Mouse (Mus musculus): ENCODE measurements at regions not wholly inside any gene's neighbourhood (a gene's known extent, or its start where the extent isn't known, plus 50 kb on each side); places are given as distances from the start of the nearest gene placed in this dataset.

- ATAC-seq (replicated peaks; ENCODE audit: low read depth, poor library complexity, severe bottlenecking), result no peak
Observed at GRCm38 (mm10) chr15:62222731-62223130, 1299.9 kb upstream of the A1bg start.

- no peak for ATAC-seq (replicated peaks; ENCODE audit: low read depth, poor library complexity, severe bottlenecking)
Observed at GRCm38 (mm10) chr15:62222201-62222600, 1299.4 kb upstream of the A1bg start.

DNA sequence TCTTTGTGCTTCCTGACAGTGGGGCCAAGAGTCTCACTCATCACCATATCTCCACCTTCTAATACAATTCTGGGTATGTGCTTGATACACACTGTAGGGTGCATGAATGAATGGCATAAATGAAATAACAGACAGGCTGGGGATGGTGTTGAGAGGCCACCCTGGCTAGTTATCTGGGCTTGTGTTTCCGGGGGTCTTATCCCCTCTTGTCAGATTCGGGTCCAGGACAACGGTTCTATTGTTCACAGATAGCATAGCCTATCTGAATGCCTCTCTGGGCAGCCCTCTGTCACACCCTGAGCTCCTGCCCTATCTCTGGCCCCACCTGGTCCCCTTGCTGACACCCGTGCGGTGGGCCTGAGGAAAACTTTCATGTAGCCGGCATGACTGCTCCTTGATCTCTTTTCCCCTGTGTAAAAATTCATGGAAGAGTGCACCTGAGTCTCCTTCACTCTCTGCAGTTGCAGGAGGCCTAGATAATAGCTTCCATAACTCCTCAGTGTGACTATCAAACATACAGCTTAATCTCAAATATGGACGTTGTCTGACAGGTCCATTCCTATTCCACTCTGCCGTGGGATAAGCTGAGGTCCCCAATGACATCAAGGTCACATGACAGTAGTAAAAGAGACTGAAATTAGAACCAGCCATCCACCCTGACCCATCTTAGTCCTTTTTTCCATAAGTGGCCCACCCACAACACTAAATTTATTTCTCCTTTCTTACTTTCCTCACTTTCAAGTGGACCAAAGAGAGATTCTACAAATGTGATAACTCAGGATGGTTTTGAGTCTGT lies 1298.4 kb upstream of the A1bg start:
- ATAC-seq (replicated peaks; ENCODE audit: low read depth, poor library complexity, severe bottlenecking), result peak; percentile 67

GRCm38 (mm10) chr15:62220620-62221019 lies 1297.8 kb upstream of the A1bg start:
- peak; percentile 13; the same call in 1 of the 2 replicates for ATAC-seq (replicated peaks; ENCODE audit: low read depth, poor library complexity, severe bottlenecking)

DNA sequence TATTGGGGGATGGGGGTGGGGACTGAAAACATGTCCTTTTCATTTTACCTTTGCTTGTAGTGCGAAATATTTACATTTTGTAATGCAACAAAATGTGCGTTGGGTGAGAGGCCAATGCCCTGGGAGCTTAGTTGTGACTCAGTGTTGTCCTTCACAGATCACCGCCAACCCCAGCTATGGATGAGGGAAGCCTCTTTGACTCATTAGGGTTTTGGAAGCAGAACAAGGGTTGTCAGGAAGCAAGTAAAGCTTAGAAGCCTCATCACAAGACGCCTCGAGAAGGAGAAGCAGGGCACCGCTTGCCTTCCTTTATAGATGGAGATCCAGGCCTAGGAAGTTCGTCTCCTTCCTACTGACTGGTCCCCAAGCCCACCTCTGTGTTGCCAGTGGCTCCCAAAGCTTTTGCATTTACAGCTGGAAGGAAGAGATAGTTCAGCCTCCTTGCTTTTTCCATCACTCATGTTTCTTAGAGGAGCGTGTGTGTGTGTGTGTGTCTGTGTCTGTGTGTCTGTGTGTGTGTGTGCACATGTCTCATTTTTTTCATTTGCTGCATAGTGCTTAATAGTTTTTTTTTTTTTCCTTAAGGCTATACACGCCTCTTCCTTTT lies 1297.2 kb upstream of the A1bg start:
- ATAC-seq (replicated peaks; ENCODE audit: low read depth, poor library complexity, severe bottlenecking), result no peak

DNA sequence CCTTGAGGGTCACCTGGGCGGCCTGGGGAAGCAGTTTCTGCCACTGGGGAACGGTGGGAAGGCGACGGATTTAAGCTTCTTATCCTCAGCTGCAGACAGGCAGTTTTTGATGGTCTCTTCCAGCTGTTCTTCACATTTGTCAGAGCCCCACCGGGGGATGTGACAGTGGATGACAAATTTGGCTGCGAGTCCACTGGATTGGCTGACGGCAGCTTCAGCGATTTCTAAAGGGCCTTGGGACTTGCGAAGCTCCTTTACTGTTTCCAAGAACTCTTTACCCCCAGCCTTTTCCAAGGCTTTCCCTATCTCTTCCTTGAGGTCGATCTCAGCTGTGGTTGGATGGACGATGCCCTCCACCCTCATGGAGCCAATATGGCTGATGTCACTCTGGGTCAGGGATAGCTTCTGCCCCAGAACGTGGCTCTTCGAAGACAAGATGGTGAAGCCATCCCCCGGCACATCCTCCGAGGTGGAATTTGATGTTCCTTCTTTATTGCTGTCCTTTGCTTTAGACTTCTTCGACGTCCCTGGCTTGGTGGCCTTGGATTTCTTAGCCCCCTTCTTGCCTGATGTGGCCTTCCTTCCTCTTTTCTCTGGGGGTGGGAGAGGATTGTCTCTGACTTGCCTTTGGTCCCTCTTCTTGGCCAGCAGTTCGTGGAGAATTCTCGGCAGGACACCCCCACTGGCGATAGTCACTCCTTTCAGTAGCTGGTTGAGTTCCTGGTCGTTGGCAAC lies 1295.7 kb upstream of the A1bg start:
- ATAC-seq (replicated peaks; ENCODE audit: low read depth, poor library complexity, severe bottlenecking), result no peak

GRCm38 (mm10) chr15:62216688-62217477 lies 1294.1 kb upstream of the A1bg start:
- ATAC-seq (replicated peaks; ENCODE audit: low read depth, poor library complexity, severe bottlenecking), result no peak

GRCm38 (mm10) chr15:62215616-62216398 lies 1293.0 kb upstream of the A1bg start:
- peak; percentile 45; the same call in 1 of the 2 replicates for ATAC-seq (replicated peaks; ENCODE audit: low read depth, poor library complexity, severe bottlenecking)

DNA sequence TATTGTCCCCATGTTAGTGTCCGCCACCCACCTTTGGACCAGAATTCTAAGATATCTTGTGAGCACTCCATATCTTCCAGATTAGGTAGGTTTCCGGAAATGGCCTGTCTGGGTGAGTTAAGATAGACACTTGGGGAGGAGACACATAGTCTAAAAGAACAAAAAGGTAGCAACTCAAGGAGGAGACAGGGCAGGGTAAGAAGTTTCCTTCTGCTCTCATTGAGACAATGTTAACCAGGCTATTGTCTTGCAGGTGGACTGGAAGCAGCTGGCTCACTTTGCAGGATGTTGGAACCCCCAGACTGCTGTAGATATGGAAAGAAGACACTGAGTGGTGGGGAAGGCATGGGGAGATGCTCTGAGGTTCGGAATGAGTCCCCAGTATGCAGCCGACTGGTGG lies 1291.5 kb upstream of the A1bg start:
- ATAC-seq (replicated peaks; ENCODE audit: low read depth, poor library complexity, severe bottlenecking), result no peak

DNA sequence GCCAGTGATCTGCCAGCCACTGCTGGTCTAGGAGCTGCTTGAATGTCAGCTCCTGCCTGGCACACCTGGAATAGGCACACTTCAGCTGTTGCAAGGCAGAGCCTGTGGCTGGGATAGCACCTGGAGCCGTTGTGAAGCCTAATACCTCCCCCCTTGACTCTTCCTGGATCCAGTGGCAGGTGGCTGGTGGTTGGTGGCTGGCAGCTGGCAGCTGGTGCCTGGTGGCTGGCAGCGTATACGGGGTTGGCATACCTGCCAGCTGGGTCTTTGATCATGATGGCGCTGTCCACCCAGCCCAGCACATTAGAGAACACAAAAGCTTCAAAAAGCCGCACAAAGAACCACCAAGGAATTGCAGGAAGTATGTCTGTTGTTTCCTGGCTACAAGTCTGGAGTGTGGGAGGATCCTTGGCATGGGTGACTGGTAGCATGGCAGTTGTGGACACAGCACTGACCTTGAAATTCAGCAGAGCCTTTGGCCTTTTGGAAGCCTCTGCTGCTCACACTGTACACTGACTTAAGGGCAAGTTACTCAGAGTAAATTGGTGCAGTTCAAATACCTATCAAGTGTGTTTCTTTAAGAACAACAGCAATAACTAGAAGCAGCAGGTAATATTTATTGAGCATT lies 1289.6 kb upstream of the A1bg start:
- no peak for ATAC-seq (replicated peaks; ENCODE audit: low read depth, poor library complexity, severe bottlenecking)

GRCm38 (mm10) chr15:62209881-62210481 lies 1287.2 kb upstream of the A1bg start:
- ATAC-seq (replicated peaks; ENCODE audit: low read depth, poor library complexity, severe bottlenecking), result peak; percentile 96

GRCm38 (mm10) chr15:62209296-62209695 lies 1286.5 kb upstream of the A1bg start:
- no peak for ATAC-seq (replicated peaks; ENCODE audit: low read depth, poor library complexity, severe bottlenecking)

- ATAC-seq (replicated peaks; ENCODE audit: low read depth, poor library complexity, severe bottlenecking), result peak; percentile 26; the same call in 1 of the 2 replicates
Observed at GRCm38 (mm10) chr15:62206502-62206902, 1283.7 kb upstream of the A1bg start.

DNA sequence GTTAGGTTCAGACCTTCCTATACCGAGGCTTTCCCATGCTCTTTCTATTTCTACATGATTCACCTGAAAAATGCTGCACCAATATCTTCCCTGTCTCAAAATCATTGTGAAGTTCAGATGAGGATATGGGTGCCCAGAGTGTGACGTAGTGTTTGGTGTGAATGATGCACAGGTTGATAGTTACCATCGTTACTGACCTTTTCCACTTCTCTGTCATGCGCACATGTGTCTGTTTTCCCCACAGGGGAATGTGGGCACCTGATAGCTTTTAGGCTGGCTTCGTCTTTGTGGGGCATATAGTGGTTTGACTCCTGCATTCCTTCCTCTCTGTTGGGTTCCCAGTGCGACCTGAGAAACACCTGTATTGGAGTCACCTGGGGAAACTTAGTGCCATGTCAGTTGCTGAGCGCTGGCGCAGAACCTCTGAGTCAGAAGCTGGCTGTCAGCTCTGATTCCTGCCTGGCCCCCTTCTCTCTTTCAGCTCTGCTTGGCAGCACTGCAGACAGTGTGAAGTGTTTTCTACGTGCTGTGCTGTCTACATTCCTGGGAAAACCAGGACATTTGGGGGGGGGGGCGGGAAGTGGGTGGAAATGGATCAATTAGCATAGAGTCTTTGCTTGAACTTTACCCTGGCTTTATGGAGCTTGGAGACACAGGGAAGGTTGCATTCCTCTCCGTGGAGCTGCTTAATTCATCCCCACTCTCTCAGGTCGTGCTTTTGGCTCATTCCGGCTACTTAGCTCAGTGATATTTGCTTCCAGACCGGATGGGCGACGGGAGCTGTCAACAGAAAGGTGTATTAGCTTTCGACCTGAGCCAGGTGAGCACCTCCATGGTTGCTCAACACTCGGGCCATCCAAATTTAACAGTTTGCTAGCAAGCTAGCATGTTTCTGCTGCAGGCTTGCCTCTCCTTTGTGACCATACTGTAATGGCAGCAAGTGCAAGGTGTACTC lies 1281.4 kb upstream of the A1bg start:
- no peak for ATAC-seq (replicated peaks; ENCODE audit: low read depth, poor library complexity, severe bottlenecking)

GRCm38 (mm10) chr15:62202781-62203375 lies 1280.1 kb upstream of the A1bg start:
- ATAC-seq (replicated peaks; ENCODE audit: low read depth, poor library complexity, severe bottlenecking), result no peak

DNA sequence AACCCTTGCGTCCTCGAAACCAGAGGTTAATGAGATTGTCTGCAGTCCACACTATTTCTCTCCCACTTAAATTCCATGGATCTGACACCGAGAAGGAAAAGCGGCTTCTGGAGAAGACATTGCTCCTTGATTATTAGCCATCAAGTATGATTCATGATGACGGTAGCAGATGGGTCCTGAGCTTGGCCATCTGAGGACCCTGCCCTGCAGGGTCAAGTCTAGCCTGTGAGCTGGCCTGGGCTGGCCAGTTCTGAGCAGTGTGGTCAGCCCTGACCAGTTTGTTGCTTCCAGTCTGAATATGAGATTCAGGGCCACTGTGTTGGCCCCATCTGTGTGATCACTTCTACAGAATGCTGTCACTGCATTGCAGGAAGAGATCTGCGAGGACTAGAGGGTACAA lies 1275.9 kb upstream of the A1bg start:
- no peak for ATAC-seq (replicated peaks; ENCODE audit: low read depth, poor library complexity, severe bottlenecking)

GRCm38 (mm10) chr15:62198194-62198593 lies 1275.4 kb upstream of the A1bg start:
- no peak for ATAC-seq (replicated peaks; ENCODE audit: low read depth, poor library complexity, severe bottlenecking)
